Mouse (Mus musculus) heart, embryonic 16.5 days (tissue): ENCODE results near the gene Tmprss11b. TPM values are rescaled to one million over a fixed set of nuclear protein-coding genes. Genes with fewer than 3 reads are reported as not detected.
"Not testable (repeated sequence)": the region's sequence is repeated elsewhere in the genome, so short reads cannot be mapped to it uniquely, and the experiment has no call there.

Experiments used
- ATAC-seq: fragments of 200-750 bp; cut with Nextera tagmentation; replicated peaks from 2 replicates; pipeline ENCODE4 v1.8.0; 2017; ENCODE audit warnings: moderate number of reproducible peaks; ENCODE audit not compliant: insufficient read depth, low FRiP score; ENCODE audit errors: extremely low read depth
- H3K27ac ChIP-seq: fragments of 300-500 bp; sonication (generic); 2 replicates; pipeline ENCODE4 v1.5.1; 2014; ENCODE audit warnings: mild to moderate bottlenecking, low read length, control low read depth, moderate library complexity
- H3K27me3 ChIP-seq: fragments of 300-500 bp; sonication (generic); 2 replicates; pipeline ENCODE4 v1.6.1; 2014; ENCODE audit warnings: low read length, mixed read lengths; ENCODE audit not compliant: control insufficient read depth, insufficient read depth
- H3K36me3 ChIP-seq: fragments of 300-500 bp; sonication (generic); 2 replicates; pipeline ENCODE4 v1.6.1; 2014; ENCODE audit not compliant: control insufficient read depth, insufficient read depth
- H3K4me1 ChIP-seq: fragments of 300-500 bp; sonication (generic); 2 replicates; pipeline ENCODE4 v1.6.1; 2014; ENCODE audit warnings: low read length, mixed read lengths; ENCODE audit not compliant: control insufficient read depth, insufficient read depth
- H3K4me2 ChIP-seq: fragments of 300-500 bp; sonication (generic); 2 replicates; pipeline ENCODE4 v1.6.1; 2014; ENCODE audit warnings: low read depth, mild to moderate bottlenecking, control low read depth, low read length
- H3K4me3 ChIP-seq: fragments of 300-500 bp; sonication (generic); 2 replicates; pipeline ENCODE4 v1.5.1; 2014; ENCODE audit warnings: mild to moderate bottlenecking, control low read depth, low read length
- H3K9ac ChIP-seq: fragments of 300-500 bp; sonication (generic); 2 replicates; pipeline ENCODE4 v1.6.1; 2014; ENCODE audit warnings: low read length, control low read depth
- H3K9me3 ChIP-seq: fragments of 300-500 bp; sonication (generic); replicated peaks from 2 replicates; pipeline ENCODE4 v1.6.1; 2016; ENCODE audit warnings: low read length; ENCODE audit not compliant: control insufficient read depth
- WGBS: fragments of 180-500 bp; shearing (Covaris S2); extraction: QIAGEN DNeasy Blood & Tissue Kit; methylation state at CpG from one replicate; pipeline ENCODE4 v1.1.7; 2014; 5-methylcytosine and 5-hydroxymethylcytosine counted together
- polyA plus RNA-seq: library from polyadenylated mRNA; unstranded; fragments of >200 nt; fragmentation: Nextera tagmentation; extraction: Ambion mirVana; gene quantifications from 2 replicates; pipeline ENCODE4 v1.2.1, GENCODE M21; 2015

Gene Tmprss11b
- polyA plus RNA-seq = 0.03 TPM in 1 of 2 replicates, not detected in the other

DNA sequence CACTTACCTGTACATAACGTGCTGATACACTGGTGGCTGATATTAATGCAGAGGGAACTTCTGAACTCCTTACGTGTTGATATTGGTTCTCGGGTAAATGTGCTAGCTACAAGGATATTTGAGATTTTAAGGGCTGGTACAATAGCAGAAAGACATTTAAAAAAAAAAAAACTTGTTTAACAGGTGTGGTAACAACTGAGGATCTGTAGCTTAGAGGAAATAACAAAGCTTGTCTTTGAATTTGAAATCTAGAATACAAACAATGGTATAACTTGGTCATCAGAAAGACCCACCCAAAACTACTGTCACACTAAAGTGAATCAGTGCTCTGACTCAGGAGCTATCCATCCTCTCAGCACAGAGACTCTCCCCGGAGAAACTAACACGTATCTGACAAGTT lies at the start of gene Tmprss11b:
Tmprss11b (minus strand) TSS at position 101 of the 400 bp plus-strand sequence.
- no peak within 1 kb of the TSS for H3K4me3 ChIP-seq
- no peak within 1 kb of the TSS for H3K9ac ChIP-seq
- no peaks in the 10 kb centered on the region for H3K4me1 ChIP-seq
- no peak within 1 kb of the TSS for H3K27ac ChIP-seq
- 67% methylated on average over 5 of the region's 5 CpGs for WGBS
- no peak within 1 kb of the TSS for H3K4me2 ChIP-seq
- no peaks in the 10 kb centered on the region for H3K36me3 ChIP-seq
- H3K27me3 ChIP-seq = no peaks in the 10 kb centered on the region
- no peak for ATAC-seq
- H3K9me3 ChIP-seq = no peaks in the 10 kb centered on the region

DNA sequence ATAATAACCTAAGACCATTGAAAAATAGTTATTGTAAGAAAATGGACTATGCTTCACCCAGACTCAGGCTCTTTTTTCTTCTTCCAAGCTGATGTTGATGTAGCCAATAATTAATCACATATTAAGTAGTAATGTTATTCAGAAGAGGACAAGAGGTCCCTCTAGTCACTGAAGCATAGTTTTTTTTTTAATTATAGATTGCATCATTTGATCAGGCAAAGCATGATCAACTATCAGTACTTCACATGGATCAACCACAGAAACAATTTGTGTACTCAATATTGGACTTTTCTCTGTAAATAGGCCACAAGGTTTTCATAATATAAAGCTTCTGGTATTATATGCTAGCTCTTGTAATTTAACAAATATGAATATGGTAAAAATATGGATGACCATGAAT lies 48.9 kb upstream of the Tmprss11b start:
- ATAC-seq = no peak

GRCm38 (mm10) chr5:86722820-86723460 lies 46.8 kb upstream of the Tmprss11b start:
- no peaks in the 10 kb centered on the region for H3K9me3 ChIP-seq
- no peak overlapping the region for H3K27ac ChIP-seq
- H3K4me2 ChIP-seq = no peak overlapping the region
- ATAC-seq = no peak
- H3K9ac ChIP-seq = no peak overlapping the region
- H3K27me3 ChIP-seq = no peaks in the 10 kb centered on the region
- H3K4me3 ChIP-seq = no peak overlapping the region
- H3K4me1 ChIP-seq = no peaks in the 10 kb centered on the region
- H3K36me3 ChIP-seq = no peaks in the 10 kb centered on the region
- 42% methylated on average over 2 of the region's 2 CpGs for WGBS

More for the DNA sequence above, 48.9 kb upstream of the Tmprss11b start:
- Histone ChIP-seq H3K4me2 (no peak overlapping the region), H3K36me3 (no peaks in the 10 kb centered on the region), H3K27me3 (no peaks in the 10 kb centered on the region), H3K4me1 (no peaks in the 10 kb centered on the region), H3K4me3 (no peak overlapping the region), H3K9ac (no peak overlapping the region), H3K9me3 (no peaks in the 10 kb centered on the region), H3K27ac (no peak overlapping the region)

DNA sequence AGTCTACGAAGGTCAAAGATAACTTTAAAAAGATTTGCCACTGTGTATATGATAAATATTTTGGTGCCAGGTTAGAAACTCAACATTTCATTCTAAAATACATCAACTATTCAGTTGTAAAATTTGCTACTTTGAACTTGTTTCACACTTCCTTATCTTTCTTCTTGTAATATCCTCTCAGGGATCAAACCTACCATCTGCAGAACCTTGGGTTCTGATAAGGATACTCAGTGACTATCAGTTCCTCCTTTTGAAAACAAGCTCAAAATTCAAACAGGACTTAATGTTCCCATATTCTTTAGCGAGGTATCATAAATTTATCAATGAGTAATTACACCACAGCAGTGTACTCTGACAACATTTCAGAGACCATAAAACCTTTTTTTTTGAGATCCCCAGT lies 38.8 kb upstream of the Tmprss11b start:
- H3K9ac ChIP-seq = no peak overlapping the region
- WGBS = 73% methylated on average over 2 of the region's 2 CpGs
- no peak overlapping the region for H3K4me2 ChIP-seq
- no peaks in the 10 kb centered on the region for H3K9me3 ChIP-seq
- H3K36me3 ChIP-seq = no peaks in the 10 kb centered on the region
- H3K27ac ChIP-seq = no peak overlapping the region
- H3K27me3 ChIP-seq = no peaks in the 10 kb centered on the region
- H3K4me1 ChIP-seq = no peaks in the 10 kb centered on the region
- ATAC-seq = no peak
- H3K4me3 ChIP-seq = no peak overlapping the region

DNA sequence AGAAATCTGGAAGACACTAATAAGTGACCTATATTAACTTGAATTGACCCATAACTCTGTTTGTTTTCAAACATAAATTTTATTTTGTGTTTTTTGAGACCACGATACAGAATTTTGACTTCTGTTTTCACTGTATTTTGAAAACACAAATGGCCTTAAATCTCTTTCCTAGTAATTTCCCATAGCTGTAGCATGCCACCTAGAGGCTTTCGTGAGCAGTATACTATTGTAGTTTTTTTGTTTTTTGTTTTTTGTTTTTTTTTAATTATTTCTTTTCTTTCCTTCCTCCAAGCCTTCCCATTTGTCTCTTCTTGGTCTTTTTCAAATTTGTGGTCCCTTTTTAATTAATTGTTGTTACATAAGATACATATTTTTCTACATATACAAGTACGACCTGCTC lies 28.8 kb upstream of the Tmprss11b start:
- no peak for ATAC-seq
- WGBS = 73% methylated on average over 3 of the region's 3 CpGs
- no peak overlapping the region for H3K27ac ChIP-seq
- H3K4me1 ChIP-seq = no peaks in the 10 kb centered on the region
- H3K36me3 ChIP-seq = no peaks in the 10 kb centered on the region
- H3K9ac ChIP-seq = no peak overlapping the region
- no peaks in the 10 kb centered on the region for H3K9me3 ChIP-seq
- H3K4me3 ChIP-seq = no peak overlapping the region
- no peak overlapping the region for H3K4me2 ChIP-seq
- H3K27me3 ChIP-seq = no peaks in the 10 kb centered on the region

DNA sequence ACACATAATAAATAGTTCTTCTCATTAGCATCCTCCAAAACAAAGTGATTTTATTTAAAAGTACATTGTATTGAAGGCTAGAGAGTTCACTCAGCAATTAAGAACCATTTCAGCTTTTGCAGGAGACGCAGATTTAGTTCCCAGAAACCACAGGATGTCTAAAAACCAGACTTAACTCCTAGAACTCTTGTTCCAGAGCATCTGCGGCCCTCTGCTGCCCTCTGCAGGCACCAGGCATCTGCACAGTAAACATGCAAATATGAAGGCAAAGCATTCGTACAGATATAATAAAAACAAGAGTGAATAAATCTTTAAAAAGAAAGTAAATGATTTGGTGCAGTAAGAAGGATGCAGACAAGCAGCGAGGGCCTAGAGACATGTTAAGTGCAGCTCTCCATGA lies 8.5 kb upstream of the Tmprss11b start:
- no peaks in the 10 kb centered on the region for H3K4me1 ChIP-seq
- H3K36me3 ChIP-seq = no peaks in the 10 kb centered on the region
- no peak overlapping the region for H3K27ac ChIP-seq
- no peak for ATAC-seq
- no peaks in the 10 kb centered on the region for H3K27me3 ChIP-seq
- no peak overlapping the region for H3K4me3 ChIP-seq
- 51% methylated on average over 4 of the region's 4 CpGs for WGBS
- no peak overlapping the region for H3K4me2 ChIP-seq
- no peaks in the 10 kb centered on the region for H3K9me3 ChIP-seq
- H3K9ac ChIP-seq = no peak overlapping the region

DNA sequence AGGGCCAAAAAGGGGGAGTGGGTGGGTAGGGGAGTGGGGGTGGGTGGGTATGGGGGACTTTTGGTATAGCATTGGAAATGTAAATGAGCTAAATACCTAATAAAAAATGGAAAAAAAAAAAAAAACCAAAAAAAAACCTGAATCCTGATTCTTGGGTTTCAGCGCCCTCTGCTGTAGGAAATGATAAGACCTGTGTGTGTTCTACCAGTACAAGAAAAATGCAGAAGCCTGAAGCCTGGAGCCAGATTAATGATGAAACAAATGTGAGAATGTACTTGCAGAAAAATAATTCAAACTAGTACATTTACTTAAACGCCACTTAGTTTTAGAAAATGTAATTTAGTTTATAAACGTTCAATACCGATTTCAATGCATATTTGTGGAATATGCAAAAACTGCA lies 27.0 kb downstream of the Tmprss11b start:
- H3K9me3 ChIP-seq, H3K4me2 ChIP-seq, H3K27ac ChIP-seq: not testable (repeated sequence)

DNA sequence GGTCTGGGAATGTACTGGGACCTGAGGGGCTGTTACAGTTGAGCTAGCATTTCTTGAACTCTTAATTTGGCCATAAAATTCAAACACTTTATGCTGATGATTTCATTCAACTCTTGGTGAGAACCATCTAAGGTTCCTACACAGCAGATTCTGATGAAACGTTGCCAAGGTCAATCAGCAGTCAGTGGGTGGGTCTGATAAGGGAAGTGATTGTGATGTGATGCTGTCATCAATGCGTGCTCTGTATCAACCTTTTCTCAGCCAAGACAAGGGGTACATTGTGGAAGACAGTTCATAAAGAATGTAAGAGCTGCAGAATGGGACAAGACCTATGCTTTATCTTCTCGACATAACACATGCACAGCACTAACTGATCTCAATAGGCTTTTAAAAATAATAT lies 35.4 kb downstream of the Tmprss11b start:
- Histone ChIP-seq H3K27me3 (no peaks in the 10 kb centered on the region), H3K36me3 (no peaks in the 10 kb centered on the region), H3K4me2 (no peak overlapping the region), H3K4me3 (no peak overlapping the region), H3K27ac (no peak overlapping the region), H3K4me1 (peaks cover 6% of the 10 kb centered on the region; the same call in 1 of the 2 replicates), H3K9me3 (no peaks in the 10 kb centered on the region), H3K9ac (no peak overlapping the region)
- WGBS = 18% methylated on average over 3 of the region's 3 CpGs
- ATAC-seq = peak; percentile 65

More for the DNA sequence above, 27.0 kb downstream of the Tmprss11b start:
- H3K4me3 ChIP-seq, H3K36me3 ChIP-seq, H3K4me1 ChIP-seq, H3K9ac ChIP-seq, ATAC-seq, H3K27me3 ChIP-seq: not testable (repeated sequence)
- WGBS = 22% methylated on average over 4 of the region's 4 CpGs

GRCm38 (mm10) chr5:86632324-86632723 lies 43.8 kb downstream of the Tmprss11b start, which contains the start of gene Tmprss11f:
TSS of gene Tmprss11f (minus strand) at chr5:86632424.
- no peak for ATAC-seq
- WGBS = 59% methylated on average over 5 of the region's 5 CpGs
- Histone ChIP-seq H3K4me2 (no peak within 1 kb of the TSS), H3K9me3 (no peaks in the 10 kb centered on the region), H3K9ac (no peak within 1 kb of the TSS), H3K4me1 (no peaks in the 10 kb centered on the region), H3K4me3 (no peak within 1 kb of the TSS), H3K27me3 (no peaks in the 10 kb centered on the region), H3K36me3 (no peaks in the 10 kb centered on the region), H3K27ac (no peak within 1 kb of the TSS)
